Mouse (Mus musculus) forebrain, embryonic 13.5 days (tissue): ENCODE measurements around the gene Setd4. TPM values are rescaled to one million over a fixed set of nuclear protein-coding genes. Genes with fewer than 3 reads are reported as not detected.

Experiments used
- ATAC-seq: fragments of 200-750 bp; cut with Nextera tagmentation; 2 replicates; pipeline ENCODE4 v1.8.0; 2017
- H3K27ac ChIP-seq: fragments of 300-500 bp; sonication (generic); 2 replicates; pipeline ENCODE4 v1.5.1; 2015; ENCODE audit warnings: inconsistent platforms, mild to moderate bottlenecking, moderate library complexity
- H3K27me3 ChIP-seq: fragments of 300-500 bp; sonication (generic); 2 replicates; pipeline ENCODE4 v1.6.1; 2015; ENCODE audit warnings: mild to moderate bottlenecking, inconsistent platforms
- H3K36me3 ChIP-seq: fragments of 300-500 bp; sonication (generic); 2 replicates; pipeline ENCODE4 v1.6.1; 2015; ENCODE audit warnings: mild to moderate bottlenecking, inconsistent platforms; ENCODE audit not compliant: poor library complexity, severe bottlenecking
- H3K4me1 ChIP-seq: fragments of 300-500 bp; sonication (generic); 2 replicates; pipeline ENCODE4 v1.6.1; 2015; ENCODE audit warnings: inconsistent platforms
- H3K4me2 ChIP-seq: fragments of 300-500 bp; sonication (generic); 2 replicates; pipeline ENCODE4 v1.6.1; 2015; ENCODE audit warnings: inconsistent platforms, mild to moderate bottlenecking, moderate library complexity
- H3K4me3 ChIP-seq: fragments of 300-500 bp; sonication (generic); 2 replicates; pipeline ENCODE4 v1.5.1; 2015; ENCODE audit warnings: mild to moderate bottlenecking, inconsistent platforms
- H3K9ac ChIP-seq: fragments of 300-500 bp; sonication (generic); 2 replicates; pipeline ENCODE4 v1.6.1; 2015; ENCODE audit warnings: mild to moderate bottlenecking, inconsistent platforms
- H3K9me3 ChIP-seq: fragments of 300-500 bp; sonication (generic); replicated peaks from 2 replicates; pipeline ENCODE4 v1.6.1; 2016; ENCODE audit warnings: inconsistent platforms
- WGBS: fragments of 180-500 bp; shearing (Covaris S2); methylation state at CpG from one replicate; pipeline ENCODE4 v1.1.7; 2015; 5-methylcytosine and 5-hydroxymethylcytosine counted together
- polyA plus RNA-seq: library from polyadenylated mRNA; unstranded; fragments of >200 nt; fragmentation: Nextera tagmentation; extraction: Ambion mirVana; gene quantifications from 2 replicates; pipeline ENCODE4 v1.2.1, GENCODE M21; 2015

The Setd4 gene
- polyA plus RNA-seq, 1 experiment from 2014 or later, result 16.0 TPM

DNA sequence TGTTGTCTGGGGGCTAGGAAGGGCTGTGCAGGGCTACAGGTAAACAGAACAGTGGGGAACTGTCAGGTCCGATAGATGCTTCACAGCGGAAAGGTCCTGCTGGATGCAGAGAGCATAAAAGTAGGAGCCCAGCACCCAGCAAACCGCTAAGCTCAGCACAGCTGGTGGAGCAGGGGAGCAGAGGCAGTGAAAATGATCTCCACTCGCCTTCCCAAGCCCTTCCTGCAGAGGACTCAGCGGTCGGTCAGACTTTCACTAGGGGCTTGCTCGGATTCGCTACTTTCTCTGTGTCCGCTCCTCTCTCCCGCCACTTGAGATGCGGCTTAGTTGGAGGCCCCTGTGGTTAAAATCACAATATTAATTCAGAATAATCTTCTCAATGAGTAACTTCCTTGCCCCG is 45.4 kb downstream of the Setd4 start:
- Histone ChIP-seq H3K4me1 (0 out of 2 replicates have a peak, but pooled peaks cover 6% of the 10 kb centered on the region), H3K9me3 (no peaks in the 10 kb centered on the region), H3K4me2 (no peak overlapping the region), H3K27me3 (0 out of 2 replicates have a peak, but pooled peaks cover 7% of the 10 kb centered on the region), H3K27ac (no peak overlapping the region), H3K4me3 (no peak overlapping the region), H3K9ac (no peak overlapping the region), H3K36me3 (no peaks in the 10 kb centered on the region)
- WGBS, result 19% methylated on average over 12 of the region's 12 CpGs
- no peak for ATAC-seq

GRCm38 (mm10) chr16:93557646-93558045 is 46.2 kb downstream of the Setd4 start:
- H3K4me2 ChIP-seq, result no peak overlapping the region
- no peak overlapping the region for H3K4me3 ChIP-seq
- no peaks in the 10 kb centered on the region for H3K36me3 ChIP-seq
- H3K27me3 ChIP-seq, result 0 out of 2 replicates have a peak, but pooled peaks cover 7% of the 10 kb centered on the region
- H3K9ac ChIP-seq, result no peak overlapping the region
- no peak for ATAC-seq
- 80% methylated on average over 8 of the region's 8 CpGs for WGBS
- no peak overlapping the region for H3K27ac ChIP-seq
- H3K4me1 ChIP-seq, result 0 out of 2 replicates have a peak, but pooled peaks cover 6% of the 10 kb centered on the region
- no peaks in the 10 kb centered on the region for H3K9me3 ChIP-seq

- peaks cover 5% of the 10 kb centered on the region for H3K4me1 ChIP-seq
These were observed 51.0 kb downstream of the Setd4 start for GRCm38 (mm10) chr16:93552686-93553513.

DNA sequence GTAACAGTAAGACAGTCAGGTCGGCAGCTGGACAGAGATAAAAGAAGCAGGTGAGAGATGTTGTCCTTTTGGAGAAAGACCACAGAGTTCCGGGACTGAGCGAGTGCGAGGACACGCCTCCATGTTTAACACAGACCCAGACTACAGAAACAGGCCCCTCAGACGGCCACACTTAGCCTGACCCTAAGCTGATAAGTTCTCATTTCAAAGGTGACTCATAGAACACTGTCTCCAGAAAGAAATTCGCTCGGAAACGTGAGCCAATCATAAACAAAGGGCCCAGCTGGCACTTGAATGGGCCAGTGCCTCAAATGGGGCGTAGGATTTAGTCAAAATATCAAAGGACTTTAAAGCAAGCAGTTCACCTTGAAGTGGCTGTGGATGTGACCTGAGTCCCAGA is 54.6 kb downstream of the Setd4 start:
- peaks cover 5% of the 10 kb centered on the region for H3K4me1 ChIP-seq
- H3K27ac ChIP-seq, result no peak overlapping the region
- H3K27me3 ChIP-seq, result no peaks in the 10 kb centered on the region
- 51% methylated on average over 10 of the region's 10 CpGs for WGBS
- no peak overlapping the region for H3K9ac ChIP-seq
- H3K9me3 ChIP-seq, result no peaks in the 10 kb centered on the region
- no peaks in the 10 kb centered on the region for H3K36me3 ChIP-seq
- no peak overlapping the region for H3K4me2 ChIP-seq
- ATAC-seq, result no peak
- no peak overlapping the region for H3K4me3 ChIP-seq

More at GRCm38 (mm10) chr16:93552686-93553513, 51.0 kb downstream of the Setd4 start:
- Histone ChIP-seq H3K4me2 (no peak overlapping the region), H3K9me3 (no peaks in the 10 kb centered on the region), H3K9ac (no peak overlapping the region), H3K27me3 (0 out of 2 replicates have a peak, but pooled peaks cover 4% of the 10 kb centered on the region), H3K27ac (no peak overlapping the region), H3K4me3 (no peak overlapping the region), H3K36me3 (no peaks in the 10 kb centered on the region)
- 91% methylated on average over 12 of the region's 12 CpGs for WGBS
- no peak for ATAC-seq

DNA sequence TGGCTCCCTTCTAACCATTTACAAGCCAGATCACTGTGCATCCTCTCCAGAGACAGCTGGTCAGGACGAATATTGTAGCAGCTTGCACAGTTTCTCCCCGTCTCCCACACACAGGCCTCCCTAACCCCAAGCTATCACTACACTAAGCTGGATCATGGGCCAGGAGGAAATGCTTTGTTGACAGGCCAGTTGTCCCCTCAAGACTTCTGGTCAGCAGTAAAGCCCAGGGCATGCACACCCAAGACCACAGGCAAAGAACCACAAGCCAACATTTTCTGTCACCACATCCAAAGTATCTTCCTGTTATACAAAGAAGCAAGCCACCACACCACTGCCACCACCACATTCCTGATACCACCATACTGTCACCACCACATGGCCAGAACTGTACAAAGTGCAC is 55.8 kb downstream of the Setd4 start:
- H3K9me3 ChIP-seq, result no peaks in the 10 kb centered on the region
- no peak overlapping the region for H3K4me3 ChIP-seq
- no peaks in the 10 kb centered on the region for H3K36me3 ChIP-seq
- WGBS, result 80% methylated on average over 2 of the region's 2 CpGs
- ATAC-seq, result no peak
- H3K4me1 ChIP-seq, result peaks cover 5% of the 10 kb centered on the region
- H3K4me2 ChIP-seq, result no peak overlapping the region
- no peak overlapping the region for H3K27ac ChIP-seq
- no peaks in the 10 kb centered on the region for H3K27me3 ChIP-seq
- H3K9ac ChIP-seq, result no peak overlapping the region

DNA sequence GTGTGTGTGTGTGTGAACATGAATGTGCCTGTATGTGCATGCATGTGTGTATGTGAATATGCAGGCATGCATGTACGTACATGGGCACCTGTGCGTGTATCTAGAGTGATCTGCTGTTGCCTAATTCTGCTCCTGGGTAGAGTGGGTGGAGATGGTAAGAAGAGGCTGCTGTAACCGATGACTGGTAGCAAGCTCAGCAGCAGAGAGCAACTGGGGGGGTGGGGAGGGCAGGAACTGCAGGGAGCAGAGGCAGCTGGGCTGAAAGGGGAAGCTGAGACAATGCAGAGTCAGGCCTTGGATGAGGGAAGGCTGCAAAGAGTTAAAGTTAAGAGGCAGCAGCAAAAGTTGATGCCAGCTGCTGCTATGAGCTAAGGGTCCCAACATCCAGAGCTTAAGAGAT is 56.7 kb downstream of the Setd4 start:
- no peaks in the 10 kb centered on the region for H3K27me3 ChIP-seq
- ATAC-seq, result no peak
- H3K4me1 ChIP-seq, result peaks cover 5% of the 10 kb centered on the region
- 60% methylated on average over 3 of the region's 3 CpGs for WGBS
- H3K9ac ChIP-seq, result no peak overlapping the region
- H3K4me2 ChIP-seq, result no peak overlapping the region
- H3K4me3 ChIP-seq, result no peak overlapping the region
- H3K9me3 ChIP-seq, result no peaks in the 10 kb centered on the region
- no peak overlapping the region for H3K27ac ChIP-seq
- no peaks in the 10 kb centered on the region for H3K36me3 ChIP-seq

DNA sequence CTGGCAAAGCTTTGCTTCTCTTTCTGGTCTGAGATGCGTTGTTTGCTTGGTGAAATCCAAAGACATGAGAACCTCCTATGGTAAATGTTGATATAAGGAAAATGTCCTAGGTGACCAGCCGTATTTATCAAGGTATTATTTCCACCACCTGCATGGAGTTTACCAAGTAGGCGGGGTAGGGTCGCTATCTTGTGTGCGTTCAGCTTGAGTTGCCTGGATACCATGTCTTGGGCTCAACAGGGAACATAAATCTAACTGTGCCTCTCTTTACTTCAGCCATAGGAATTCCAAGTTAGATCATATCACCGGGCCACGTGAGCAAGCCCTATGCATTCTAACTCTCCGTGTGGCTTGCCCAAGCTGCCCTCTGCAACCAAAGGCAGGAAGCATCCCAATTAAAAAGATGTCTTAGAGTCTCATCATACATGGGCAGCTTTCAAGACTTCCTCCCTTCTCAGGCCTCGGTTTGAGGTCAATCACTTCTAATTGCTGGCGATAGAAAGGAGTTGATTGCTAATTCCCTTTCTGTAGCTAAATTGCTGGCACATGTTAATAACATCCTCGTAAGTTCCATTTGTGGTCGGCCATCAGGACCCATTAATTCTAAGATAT is 57.4 kb downstream of the Setd4 start:
- Histone ChIP-seq H3K4me1 (peaks cover 5% of the 10 kb centered on the region), H3K4me3 (no peak overlapping the region), H3K36me3 (no peaks in the 10 kb centered on the region), H3K9me3 (no peaks in the 10 kb centered on the region), H3K4me2 (no peak overlapping the region), H3K9ac (no peak overlapping the region), H3K27ac (no peak overlapping the region), H3K27me3 (no peaks in the 10 kb centered on the region)
- WGBS, result 82% methylated on average over 12 of the region's 12 CpGs
- ATAC-seq, result no peak

DNA sequence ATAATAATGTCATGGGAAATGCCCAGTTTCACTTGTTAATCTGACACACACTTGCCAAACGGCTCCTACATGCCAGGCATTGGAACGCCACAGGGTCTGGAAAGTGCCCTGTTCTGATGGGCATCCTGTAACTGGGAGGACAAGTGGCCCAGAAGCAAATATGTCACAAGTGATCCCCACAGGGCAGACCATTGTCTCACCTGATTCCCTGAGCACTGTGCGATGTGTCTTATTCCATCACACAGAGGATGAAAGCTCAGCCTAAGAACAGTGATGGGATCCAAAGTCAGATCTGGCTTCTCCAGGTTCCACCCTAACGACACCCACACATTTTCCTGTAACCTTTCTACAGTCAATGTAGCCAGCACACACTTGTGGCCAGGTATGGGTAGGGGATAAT is 58.9 kb downstream of the Setd4 start:
- 86% methylated on average over 4 of the region's 4 CpGs for WGBS
- no peaks in the 10 kb centered on the region for H3K9me3 ChIP-seq

DNA sequence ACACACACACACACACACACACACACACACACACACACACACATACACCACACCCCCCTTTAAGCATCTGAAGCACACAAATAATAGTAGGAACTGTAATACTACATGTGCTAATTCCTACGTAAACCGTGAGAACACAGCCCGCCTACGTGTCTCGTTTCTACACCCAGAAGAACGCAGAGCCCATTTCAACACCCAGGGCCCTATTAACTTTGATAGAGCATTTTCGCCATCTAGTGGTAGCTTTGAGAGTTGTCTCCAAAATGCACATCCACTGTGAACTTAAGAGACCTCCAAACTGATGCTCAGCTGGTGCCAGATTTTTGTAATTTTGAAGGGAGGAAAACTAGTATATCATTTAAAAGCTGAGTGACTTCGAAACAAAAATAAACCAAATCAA is 60.2 kb downstream of the Setd4 start:
- 3% methylated on average over 8 of the region's 8 CpGs for WGBS

More for the DNA sequence above, 58.9 kb downstream of the Setd4 start:
- peaks cover 5% of the 10 kb centered on the region for H3K4me1 ChIP-seq
- H3K9ac ChIP-seq, result no peak overlapping the region
- no peak overlapping the region for H3K4me3 ChIP-seq
- ATAC-seq, result no peak
- H3K27ac ChIP-seq, result no peak overlapping the region
- no peaks in the 10 kb centered on the region for H3K36me3 ChIP-seq
- H3K4me2 ChIP-seq, result no peak overlapping the region
- H3K27me3 ChIP-seq, result no peaks in the 10 kb centered on the region

DNA sequence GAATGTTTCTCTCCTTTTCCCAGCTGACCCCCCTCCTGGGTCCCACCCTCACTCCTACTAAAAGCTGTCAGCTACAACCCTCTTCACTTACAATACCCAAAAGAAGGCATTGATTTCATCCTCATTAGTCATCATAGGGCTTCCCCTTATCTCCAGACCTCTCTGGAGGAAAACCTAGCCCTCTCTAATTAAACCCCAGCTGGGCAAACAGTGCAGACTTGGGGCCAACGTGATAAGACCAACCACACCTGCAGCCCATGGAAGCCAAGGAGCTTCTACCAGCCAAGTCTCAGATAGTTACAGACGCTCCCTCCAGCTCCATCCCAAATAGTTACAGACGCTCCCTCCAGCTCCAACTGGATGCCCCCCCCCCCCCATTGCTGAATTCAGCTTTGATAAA is 64.0 kb downstream of the Setd4 start:
- Histone ChIP-seq H3K9me3 (no peaks in the 10 kb centered on the region), H3K27ac (no peak overlapping the region), H3K4me1 (no peaks in the 10 kb centered on the region), H3K9ac (no peak overlapping the region), H3K4me2 (no peak overlapping the region), H3K27me3 (no peaks in the 10 kb centered on the region), H3K4me3 (no peak overlapping the region), H3K36me3 (no peaks in the 10 kb centered on the region)
- WGBS, result 72% methylated on average over 3 of the region's 3 CpGs
- ATAC-seq, result no peak

More for the DNA sequence above, 60.2 kb downstream of the Setd4 start:
- no peaks in the 10 kb centered on the region for H3K9me3 ChIP-seq
- H3K27ac ChIP-seq, result no peak overlapping the region
- peak; percentile 71 for ATAC-seq
- H3K4me3 ChIP-seq, result no peak overlapping the region
- no peaks in the 10 kb centered on the region for H3K4me1 ChIP-seq
- no peak overlapping the region for H3K9ac ChIP-seq
- H3K4me2 ChIP-seq, result no peak overlapping the region
- H3K27me3 ChIP-seq, result no peaks in the 10 kb centered on the region
- no peaks in the 10 kb centered on the region for H3K36me3 ChIP-seq

DNA sequence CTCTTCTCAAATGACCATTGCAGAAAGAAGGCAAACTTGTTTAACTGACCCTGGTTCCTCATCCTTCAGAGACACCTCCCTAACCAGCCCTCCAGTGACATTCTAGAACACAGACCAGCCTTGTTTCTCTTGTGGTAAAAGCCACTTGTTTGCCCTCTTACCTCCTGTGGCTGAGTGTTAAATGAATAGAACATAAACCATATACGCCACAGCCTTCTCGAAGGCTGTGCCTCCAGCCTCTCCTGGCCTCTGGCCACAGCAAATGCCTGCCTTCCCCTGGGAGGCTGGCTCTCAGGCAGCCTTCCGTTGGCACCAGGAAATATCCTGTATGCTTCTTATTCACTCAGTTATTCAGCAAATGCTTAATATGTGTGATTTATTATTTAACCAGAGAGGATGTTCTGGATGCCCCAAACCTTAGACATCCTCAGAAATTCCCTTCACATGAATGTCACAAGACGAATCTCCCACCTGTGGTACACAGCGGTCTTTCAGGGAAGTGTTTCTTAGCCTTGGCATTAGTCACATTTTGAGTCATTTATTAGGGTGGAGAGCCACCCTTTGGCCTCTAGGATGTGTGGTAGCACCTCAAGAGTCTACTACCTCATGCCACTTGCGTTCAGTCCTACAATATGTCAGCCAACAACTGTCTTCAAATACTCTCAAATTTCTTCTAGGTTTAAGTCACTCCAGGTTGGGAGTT is 68.6 kb downstream of the Setd4 start:
- no peaks in the 10 kb centered on the region for H3K9me3 ChIP-seq
- no peak for ATAC-seq
- WGBS, result 87% methylated on average over 6 of the region's 6 CpGs

More for the DNA sequence above, 68.6 kb downstream of the Setd4 start:
- no peak overlapping the region for H3K4me3 ChIP-seq
- H3K36me3 ChIP-seq, result no peaks in the 10 kb centered on the region
- no peak overlapping the region for H3K27ac ChIP-seq
- H3K4me1 ChIP-seq, result no peaks in the 10 kb centered on the region
- H3K9ac ChIP-seq, result no peak overlapping the region
- H3K4me2 ChIP-seq, result no peak overlapping the region
- no peaks in the 10 kb centered on the region for H3K27me3 ChIP-seq
